Comparison of ENCODE assay signal across 19 mouse cellular contexts in the genomic region with DNA sequence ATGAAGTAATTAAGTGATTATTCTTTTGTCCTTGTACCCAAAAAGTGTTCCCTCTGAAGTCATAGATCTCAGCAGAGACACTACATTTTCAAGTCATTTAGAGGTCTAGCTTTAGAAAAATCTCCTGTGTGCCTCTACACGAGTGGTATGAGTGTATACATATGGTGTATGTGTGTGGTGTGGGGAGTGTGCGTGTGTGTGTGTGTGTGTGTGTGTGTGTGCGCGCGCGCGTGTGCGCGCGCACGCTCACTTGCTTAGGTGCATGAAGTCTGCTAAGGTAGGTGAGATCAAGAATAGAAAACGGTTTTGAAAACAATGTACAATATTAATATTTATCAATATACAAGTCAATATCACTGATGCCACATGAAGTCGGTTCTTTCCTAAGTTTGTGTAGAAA. TPM values are rescaled to one million over a fixed set of nuclear protein-coding genes. Genes with fewer than 3 reads are reported as not detected.
DNase-seq lines count a peak whose midpoint lies in the region; ATAC-seq and TF ChIP-seq lines count a peak whose summit lies in the region.
"Had no signal": no experiment of that assay in that cellular context is flagged by ENCODE, and none has a peak within 500 bp of the region (broad histone marks: within the 10 kb centered on the region; RNA-seq: fewer than 3 reads in every experiment).

No protein-coding gene starts in this region.

- H3K4me2 ChIP-seq in midbrain, embryonic 12.5 days (replicated peaks): peak overlapping the region; percentile 94
- H3K4me2 ChIP-seq in midbrain, embryonic 11.5 days: no peak overlapping the region
- peak overlapping the region; percentile 97 for H3K4me2 ChIP-seq in forebrain, postnatal 0 days (ENCODE audit: low read depth)
- peak overlapping the region; percentile 82 for H3K4me2 ChIP-seq in neural tube, embryonic 13.5 days
- H3K4me2 ChIP-seq: heart, embryonic 12.5 days; limb, embryonic 12.5 days had no signal

- peaks cover 3% of the 10 kb centered on the region; the same call in 1 of the 2 replicates for H3K27me3 ChIP-seq in midbrain, embryonic 12.5 days
- no peaks in the 10 kb centered on the region; the same call in 1 of the 2 replicates for H3K27me3 ChIP-seq in midbrain, embryonic 11.5 days (ENCODE audit: control insufficient read depth, insufficient read depth, low read length)
- no peaks in the 10 kb centered on the region for H3K27me3 ChIP-seq in forebrain, postnatal 0 days (ENCODE audit: insufficient read depth, low read length)
- no peaks in the 10 kb centered on the region; the same call in 1 of the 2 replicates for H3K27me3 ChIP-seq in neural tube, embryonic 13.5 days
- H3K27me3 ChIP-seq: CH12.LX had no signal

- no peak overlapping the region for H3K27ac ChIP-seq in midbrain, embryonic 12.5 days (replicated peaks)
- H3K27ac ChIP-seq in midbrain, embryonic 11.5 days (ENCODE audit: low read depth, low read length): no peak overlapping the region
- no peak overlapping the region for H3K27ac ChIP-seq in forebrain, postnatal 0 days (ENCODE audit: low read depth, low read length)
- no peak overlapping the region for H3K27ac ChIP-seq in neural tube, embryonic 13.5 days (replicated peaks)
- H3K27ac ChIP-seq: limb, embryonic 12.5 days; liver, embryonic 14.5 days had no signal

- no peaks in the 10 kb centered on the region for H3K36me3 ChIP-seq in midbrain, embryonic 12.5 days
- H3K36me3 ChIP-seq in midbrain, embryonic 11.5 days (ENCODE audit: control insufficient read depth, insufficient read depth, low read length): no peaks in the 10 kb centered on the region
- H3K36me3 ChIP-seq in forebrain, postnatal 0 days (ENCODE audit: insufficient read depth): no peaks in the 10 kb centered on the region
- H3K36me3 ChIP-seq in neural tube, embryonic 13.5 days: no peaks in the 10 kb centered on the region
- H3K36me3 ChIP-seq: heart, embryonic 12.5 days; limb, embryonic 12.5 days had no signal

- no peak for ATAC-seq in midbrain, embryonic 12.5 days (ENCODE audit: low FRiP score, low read depth)
- ATAC-seq in midbrain, embryonic 11.5 days (ENCODE audit: low FRiP score): no peak
- ATAC-seq in forebrain, postnatal 0 days: no peak
- ATAC-seq in neural tube, embryonic 13.5 days (ENCODE audit: low read depth): no peak
- no peak for ATAC-seq in megakaryocyte, adult 5-6 weeks (ENCODE audit: poor library complexity, severe bottlenecking)

- no peak overlapping the region for H3K9ac ChIP-seq in midbrain, embryonic 12.5 days (replicated peaks)
- H3K9ac ChIP-seq in midbrain, embryonic 11.5 days (ENCODE audit: low read length): no peak overlapping the region
- no peak overlapping the region for H3K9ac ChIP-seq in forebrain, postnatal 0 days
- H3K9ac ChIP-seq in neural tube, embryonic 13.5 days: no peak overlapping the region
- H3K9ac ChIP-seq: heart, embryonic 12.5 days; limb, embryonic 12.5 days; liver, embryonic 14.5 days had no signal

- 0 out of 2 replicates have a peak overlapping the region, but pooled peaks have one; percentile 13 for H3K4me3 ChIP-seq in midbrain, embryonic 12.5 days
- H3K4me3 ChIP-seq in midbrain, embryonic 11.5 days (ENCODE audit: low read depth, low read length): no peak overlapping the region
- peak overlapping the region; percentile 83 for H3K4me3 ChIP-seq in forebrain, postnatal 0 days (ENCODE audit: low read depth, low read length)
- peak overlapping the region; percentile 79 for H3K4me3 ChIP-seq in neural tube, embryonic 13.5 days
- H3K4me3 ChIP-seq: heart, embryonic 12.5 days; limb, embryonic 12.5 days had no signal

- no peak for TF ChIP-seq CTCF in forebrain, postnatal 0 days (IDR thresholded peaks at IDR 0.05; ENCODE audit: low read depth)

- H3K9me3 ChIP-seq in midbrain, embryonic 12.5 days: no peaks in the 10 kb centered on the region
- H3K9me3 ChIP-seq in midbrain, embryonic 11.5 days (ENCODE audit: control insufficient read depth, low read length): no peaks in the 10 kb centered on the region
- no peaks in the 10 kb centered on the region for H3K9me3 ChIP-seq in forebrain, postnatal 0 days (ENCODE audit: low read length)
- no peaks in the 10 kb centered on the region for H3K9me3 ChIP-seq in neural tube, embryonic 13.5 days
- H3K9me3 ChIP-seq: heart, embryonic 12.5 days; limb, embryonic 12.5 days had no signal

- H3K4me1 ChIP-seq in midbrain, embryonic 12.5 days: peaks cover 9% of the 10 kb centered on the region
- peaks cover 10% of the 10 kb centered on the region; the same call in 1 of the 2 replicates for H3K4me1 ChIP-seq in midbrain, embryonic 11.5 days (ENCODE audit: control insufficient read depth, insufficient read depth, low read length)
- H3K4me1 ChIP-seq in forebrain, postnatal 0 days (ENCODE audit: insufficient read depth): peaks cover 2% of the 10 kb centered on the region; the same call in 1 of the 2 replicates
- peaks cover 45% of the 10 kb centered on the region for H3K4me1 ChIP-seq in neural tube, embryonic 13.5 days (replicated peaks)

- WGBS in midbrain, embryonic 12.5 days: 93% methylated on average over 13 of the region's 13 CpGs
- 93% methylated on average over 13 of the region's 13 CpGs for WGBS in midbrain, embryonic 11.5 days
- 93% methylated on average over 13 of the region's 13 CpGs for WGBS in forebrain, postnatal 0 days
- WGBS in neural tube, embryonic 13.5 days: 93% methylated on average over 13 of the region's 13 CpGs

- DNase-seq in cerebellum, adult 8-10 months: peak; percentile 16
- DNase-seq in cerebellum, postnatal 4 days (ENCODE audit: low spot score in 2 of 2): no peak
- DNase-seq in midbrain, embryonic 11.5 days (ENCODE audit: low spot score, missing footprints): no peak
- no peak for DNase-seq in forebrain, postnatal 0 days
- DNase-seq in kidney, adult 11 months: no peak
- DNase-seq: adrenal gland, postnatal 14 days; gastrocnemius, postnatal 36 days; heart, postnatal 36 days; kidney, adult 2 months; kidney, postnatal 25 days; lung, postnatal 14 days; thymus, adult 18-20 months had no signal

RNA-seq across cellular contexts. Expression of gene Syt1, which starts 2.3 kb away (rescaled TPM):
- polyA plus RNA-seq in midbrain, embryonic 12.5 days (2016; fragmentation: Nextera tagmentation; extraction: Ambion mirVana): 34.1 and 37.3 TPM in 2 replicates
- 18.8 and 21.5 TPM in 2 replicates for polyA plus RNA-seq in midbrain, embryonic 11.5 days (2014; fragmentation: Nextera tagmentation; extraction: Ambion mirVana)
- total RNA-seq in forebrain, postnatal 0 days (2014; rRNA removed): 112 and 133 TPM in 2 replicates
- 100 and 147 TPM in 2 replicates for polyA plus RNA-seq in forebrain, postnatal 0 days (2015; fragmentation: Nextera tagmentation; extraction: Ambion mirVana)
- polyA plus RNA-seq in neural tube, embryonic 13.5 days (2015; fragmentation: Nextera tagmentation; extraction: Ambion mirVana): 70.4 and 74.1 TPM in 2 replicates
- not detected in 2 replicates for total RNA-seq in megakaryocyte, adult 5-6 weeks (2015)
- total RNA-seq in megakaryocyte, adult 5-6 weeks (2017): not detected in 2 replicates
- total RNA-seq: CH12.LX; gastrocnemius, postnatal 36 days had no signal
